Mouse (Mus musculus) embryonic facial prominence, embryonic 12.5 days (tissue): ENCODE data around the gene Uhrf1bp1. TPM values are rescaled to one million over a fixed set of nuclear protein-coding genes. Genes with fewer than 3 reads are reported as not detected.
"Not testable (repeated sequence)": the region's sequence is repeated elsewhere in the genome, so short reads cannot be mapped to it uniquely, and the experiment has no call there.

Experiments used
- ATAC-seq: fragments of 200-750 bp; cut with Nextera tagmentation; 2 replicates; pipeline ENCODE4 v1.8.0; 2017; ENCODE audit not compliant: insufficient number of reproducible peaks, insufficient read depth, low FRiP score, low TSS enrichment
- H3K27ac ChIP-seq: fragments of 300-500 bp; sonication (generic); 2 replicates; pipeline ENCODE4 v1.5.1; 2016; ENCODE audit warnings: mild to moderate bottlenecking
- H3K27me3 ChIP-seq: fragments of 300-500 bp; sonication (generic); 2 replicates; pipeline ENCODE4 v1.6.1; 2016; ENCODE audit warnings: mild to moderate bottlenecking, moderate library complexity
- H3K36me3 ChIP-seq: fragments of 300-500 bp; sonication (generic); 2 replicates; pipeline ENCODE4 v1.6.1; 2016; ENCODE audit warnings: mild to moderate bottlenecking
- H3K4me1 ChIP-seq: fragments of 300-500 bp; sonication (generic); 2 replicates; pipeline ENCODE4 v1.6.1; 2016
- H3K4me2 ChIP-seq: fragments of 300-500 bp; sonication (generic); replicated peaks from 2 replicates; pipeline ENCODE4 v1.6.1; 2016; ENCODE audit warnings: mild to moderate bottlenecking, moderate library complexity
- H3K4me3 ChIP-seq: fragments of 300-500 bp; sonication (generic); 2 replicates; pipeline ENCODE4 v1.5.1; 2016; ENCODE audit warnings: mild to moderate bottlenecking
- H3K9ac ChIP-seq: fragments of 300-500 bp; sonication (generic); 2 replicates; pipeline ENCODE4 v1.6.1; 2016; ENCODE audit warnings: mild to moderate bottlenecking, moderate library complexity
- H3K9me3 ChIP-seq: fragments of 300-500 bp; sonication (generic); 2 replicates; pipeline ENCODE4 v1.6.1; 2016; ENCODE audit warnings: mild to moderate bottlenecking, moderate library complexity
- WGBS: fragments of 180-500 bp; shearing (Covaris S2); methylation state at CpG from one replicate; pipeline ENCODE4 v1.1.7; 2016; 5-methylcytosine and 5-hydroxymethylcytosine counted together
- polyA plus RNA-seq: library from polyadenylated mRNA; unstranded; fragments of >200 nt; fragmentation: Nextera tagmentation; extraction: Ambion mirVana; gene quantifications from 2 replicates; pipeline ENCODE4 v1.2.1, GENCODE M21; 2016

Gene Uhrf1bp1
- polyA plus RNA-seq, 1 experiment from 2014 or later = 10.1 TPM

DNA sequence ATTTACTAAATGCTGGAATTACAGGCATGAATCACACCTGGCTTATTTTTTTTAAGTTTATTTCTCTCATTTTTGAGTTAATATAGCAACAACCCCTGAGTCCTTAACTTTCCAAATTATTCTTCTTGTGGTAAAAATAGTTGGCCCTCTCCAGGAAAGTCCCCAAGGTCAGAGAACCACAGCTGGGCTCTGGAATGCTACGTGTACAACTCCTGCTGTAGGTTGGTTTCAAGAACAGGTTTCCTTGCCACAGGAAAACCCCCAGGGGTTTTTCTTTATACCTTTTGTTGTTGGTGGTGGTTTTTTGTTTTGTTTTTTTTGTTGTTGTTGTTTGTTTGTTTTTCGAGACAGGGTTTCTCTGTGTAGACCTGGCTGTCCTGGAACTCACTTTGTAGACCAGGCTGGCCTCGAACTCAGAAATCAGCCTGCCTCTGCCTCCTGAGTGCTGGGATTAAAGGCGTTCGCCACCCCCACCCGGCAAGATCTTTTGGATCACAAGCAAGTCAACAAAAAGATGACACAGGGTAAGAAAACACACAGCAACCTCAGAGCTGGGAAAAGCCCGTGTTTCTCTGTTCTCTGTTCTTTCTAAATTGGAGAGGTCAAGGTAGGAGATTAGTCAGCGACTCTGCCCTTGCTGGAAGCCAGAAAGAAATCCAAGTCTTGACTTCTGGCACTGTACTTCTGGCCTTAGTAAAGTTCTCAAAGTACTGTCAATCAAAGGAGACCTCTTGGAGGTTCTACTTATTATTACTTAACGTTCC, 32.9 kb upstream of the Uhrf1bp1 start:
- Histone ChIP-seq H3K9ac (no peak overlapping the region), H3K9me3 (no peaks in the 10 kb centered on the region), H3K36me3 (no peaks in the 10 kb centered on the region), H3K4me3 (no peak overlapping the region), H3K4me2 (no peak overlapping the region), H3K4me1 (peaks cover 27% of the 10 kb centered on the region), H3K27ac (no peak overlapping the region), H3K27me3 (no peaks in the 10 kb centered on the region)
- ATAC-seq = no peak
- WGBS = 78% methylated on average over 9 of the region's 9 CpGs

GRCm38 (mm10) chr17:27824941-27825340, 31.3 kb upstream of the Uhrf1bp1 start:
- peaks cover 15% of the 10 kb centered on the region for H3K4me1 ChIP-seq
- WGBS = 57% methylated on average over 1 of the region's 1 CpGs
- no peak for ATAC-seq
- H3K36me3 ChIP-seq = no peaks in the 10 kb centered on the region
- no peak overlapping the region for H3K9ac ChIP-seq
- no peaks in the 10 kb centered on the region for H3K27me3 ChIP-seq
- no peaks in the 10 kb centered on the region for H3K9me3 ChIP-seq
- H3K4me2 ChIP-seq = no peak overlapping the region
- no peak overlapping the region for H3K27ac ChIP-seq
- no peak overlapping the region for H3K4me3 ChIP-seq

GRCm38 (mm10) chr17:27825539-27825938, 30.7 kb upstream of the Uhrf1bp1 start:
- peaks cover 15% of the 10 kb centered on the region for H3K4me1 ChIP-seq
- 0 out of 2 replicates have a peak overlapping the region, but pooled peaks have one; percentile 2 for H3K27ac ChIP-seq
- no peaks in the 10 kb centered on the region for H3K9me3 ChIP-seq
- H3K9ac ChIP-seq = no peak overlapping the region
- no peaks in the 10 kb centered on the region for H3K36me3 ChIP-seq
- peak overlapping the region; percentile 30; the same call in 1 of the 2 replicates for H3K4me3 ChIP-seq
- peak overlapping the region; percentile 51; the same call in 1 of the 2 replicates for H3K4me2 ChIP-seq
- H3K27me3 ChIP-seq = no peaks in the 10 kb centered on the region
- no peak for ATAC-seq
- 34% methylated on average over 3 of the region's 3 CpGs for WGBS

- H3K4me2 ChIP-seq = peak overlapping the region; percentile 51
- no peaks in the 10 kb centered on the region for H3K27me3 ChIP-seq
- H3K4me1 ChIP-seq = peaks cover 12% of the 10 kb centered on the region
- no peaks in the 10 kb centered on the region for H3K36me3 ChIP-seq
- H3K27ac ChIP-seq = peak overlapping the region; percentile 42; the same call in 1 of the 2 replicates
- ATAC-seq = peak; percentile 25; the same call in 1 of the 2 replicates
- no peaks in the 10 kb centered on the region for H3K9me3 ChIP-seq
- 4% methylated on average over 22 of the region's 22 CpGs for WGBS
- no peak overlapping the region for H3K9ac ChIP-seq
- peak overlapping the region; percentile 30 for H3K4me3 ChIP-seq
Observed at GRCm38 (mm10) chr17:27825984-27826905, 30.0 kb upstream of the Uhrf1bp1 start.

- no peaks in the 10 kb centered on the region for H3K9me3 ChIP-seq
- peak overlapping the region; percentile 42; the same call in 1 of the 2 replicates for H3K27ac ChIP-seq
- H3K4me1 ChIP-seq = peaks cover 9% of the 10 kb centered on the region; the same call in 1 of the 2 replicates
- no peak for ATAC-seq
- H3K9ac ChIP-seq = no peak overlapping the region
- 2% methylated on average over 8 of the region's 9 CpGs for WGBS
- H3K4me2 ChIP-seq = peak overlapping the region; percentile 51
- no peaks in the 10 kb centered on the region for H3K27me3 ChIP-seq
- peak overlapping the region; percentile 30 for H3K4me3 ChIP-seq
- H3K36me3 ChIP-seq = no peaks in the 10 kb centered on the region
Observed at GRCm38 (mm10) chr17:27826908-27827383, 29.3 kb upstream of the Uhrf1bp1 start.

DNA sequence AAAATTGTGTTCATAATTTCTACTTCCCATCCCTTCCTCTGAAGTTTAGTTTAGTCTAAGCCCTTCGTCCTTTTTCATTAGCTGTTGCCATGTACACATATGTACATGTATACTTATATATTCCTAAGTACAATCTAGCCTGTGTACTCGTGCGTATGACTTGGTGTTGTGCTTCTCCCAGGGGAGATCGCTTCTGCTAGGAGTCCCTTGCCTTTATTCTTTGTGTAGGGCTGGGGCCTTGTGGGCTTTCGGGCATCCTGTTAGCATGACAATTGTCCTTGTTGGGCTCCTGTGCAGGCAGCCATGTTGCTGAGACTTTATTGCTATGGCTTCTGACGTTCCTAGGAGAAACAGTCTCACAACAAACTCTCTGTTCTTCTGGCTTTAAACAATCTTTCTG, 28.7 kb upstream of the Uhrf1bp1 start:
- Histone ChIP-seq H3K27ac (no peak overlapping the region), H3K4me2 (peak overlapping the region; percentile 51; the same call in 1 of the 2 replicates), H3K4me1 (peaks cover 9% of the 10 kb centered on the region; the same call in 1 of the 2 replicates), H3K36me3 (no peaks in the 10 kb centered on the region), H3K9me3 (no peaks in the 10 kb centered on the region), H3K9ac (no peak overlapping the region), H3K4me3 (no peak overlapping the region), H3K27me3 (no peaks in the 10 kb centered on the region)
- 26% methylated on average over 6 of the region's 6 CpGs for WGBS
- no peak for ATAC-seq

- 52% methylated on average over 7 of the region's 7 CpGs for WGBS
- no peak for ATAC-seq
- Histone ChIP-seq H3K36me3 (no peaks in the 10 kb centered on the region), H3K9ac (no peak overlapping the region), H3K9me3 (no peaks in the 10 kb centered on the region), H3K27me3 (0 out of 2 replicates have a peak, but pooled peaks cover 3% of the 10 kb centered on the region), H3K4me1 (peaks cover 9% of the 10 kb centered on the region; the same call in 1 of the 2 replicates), H3K4me2 (no peak overlapping the region), H3K4me3 (no peak overlapping the region), H3K27ac (no peak overlapping the region)
Observed at GRCm38 (mm10) chr17:27830411-27830810, 25.8 kb upstream of the Uhrf1bp1 start.

- not testable (repeated sequence) for H3K9me3 ChIP-seq, H3K9ac ChIP-seq, H3K27ac ChIP-seq, ATAC-seq, H3K36me3 ChIP-seq, H3K4me2 ChIP-seq, H3K4me1 ChIP-seq, H3K27me3 ChIP-seq, H3K4me3 ChIP-seq
- 78% methylated on average over 4 of the region's 4 CpGs for WGBS
Observed at GRCm38 (mm10) chr17:27837850-27838249, 18.4 kb upstream of the Uhrf1bp1 start, which contains the start of gene Snrpc. TSS of gene Snrpc (plus strand) at chr17:27838150.

- peaks cover 22% of the 10 kb centered on the region for H3K36me3 ChIP-seq
- ATAC-seq = peak; percentile 92
- H3K4me1 ChIP-seq = peaks cover 9% of the 10 kb centered on the region
- no peaks in the 10 kb centered on the region for H3K9me3 ChIP-seq
- H3K4me2 ChIP-seq = peak overlapping the region; percentile 72
- 3% methylated on average over 35 of the region's 35 CpGs for WGBS
- peak overlapping the region; percentile 92 for H3K4me3 ChIP-seq
- no peaks in the 10 kb centered on the region for H3K27me3 ChIP-seq
- H3K9ac ChIP-seq = peak overlapping the region; percentile 83
- peak overlapping the region; percentile 36; the same call in 1 of the 2 replicates for H3K27ac ChIP-seq
Observed at GRCm38 (mm10) chr17:27839469-27840252, 16.6 kb upstream of the Uhrf1bp1 start.

GRCm38 (mm10) chr17:27848351-27848750, 7.9 kb upstream of the Uhrf1bp1 start:
- no peak overlapping the region for H3K4me2 ChIP-seq
- no peak for ATAC-seq
- no peaks in the 10 kb centered on the region for H3K4me1 ChIP-seq
- H3K27ac ChIP-seq = no peak overlapping the region
- 94% methylated on average over 1 of the region's 1 CpGs for WGBS
- H3K9me3 ChIP-seq = no peaks in the 10 kb centered on the region
- no peak overlapping the region for H3K4me3 ChIP-seq
- peaks cover 84% of the 10 kb centered on the region for H3K36me3 ChIP-seq
- no peaks in the 10 kb centered on the region for H3K27me3 ChIP-seq
- no peak overlapping the region for H3K9ac ChIP-seq

DNA sequence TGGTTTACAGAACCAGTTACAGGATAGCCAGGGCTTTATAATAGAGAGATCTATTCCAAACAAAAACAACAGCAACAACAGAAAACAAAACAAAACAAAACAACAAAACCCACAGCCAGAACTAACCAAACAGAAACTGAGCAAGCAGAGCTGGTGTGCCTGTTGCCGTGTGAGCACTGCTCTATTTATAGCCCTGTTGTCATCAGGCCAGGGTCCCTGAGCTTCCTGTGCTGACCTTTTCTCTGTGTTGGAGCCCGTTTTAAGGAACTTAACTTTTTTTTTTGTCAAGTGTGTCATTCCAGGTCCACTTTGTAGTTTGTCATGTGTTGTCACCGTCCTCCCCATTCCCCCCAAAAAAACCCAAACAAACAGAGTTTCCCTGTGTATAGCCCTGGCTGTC, 5.2 kb upstream of the Uhrf1bp1 start:
- Histone ChIP-seq H3K4me1 (no peaks in the 10 kb centered on the region), H3K4me3 (no peak overlapping the region), H3K9ac (no peak overlapping the region), H3K9me3 (no peaks in the 10 kb centered on the region), H3K4me2 (no peak overlapping the region), H3K27ac (no peak overlapping the region), H3K36me3 (peaks cover 73% of the 10 kb centered on the region), H3K27me3 (no peaks in the 10 kb centered on the region)
- ATAC-seq = no peak
- 84% methylated on average over 3 of the region's 3 CpGs for WGBS
